Mouse (Mus musculus): ENCODE measurements around the gene Galnt14.

The Galnt14 gene

GRCm38 (mm10) chr17:73507804-73508535 is 202.3 kb downstream of the Galnt14 start:
- DNase-seq (ENCODE audit: low spot score in 2 of 2), result no peak

GRCm38 (mm10) chr17:73504111-73504510 is 206.1 kb downstream of the Galnt14 start:
- DNase-seq (ENCODE audit: low spot score in 2 of 2), result no peak

GRCm38 (mm10) chr17:73502613-73503012 is 207.6 kb downstream of the Galnt14 start:
- DNase-seq (ENCODE audit: low spot score in 2 of 2), result no peak

- DNase-seq (ENCODE audit: low spot score in 2 of 2), result no peak
Measured at GRCm38 (mm10) chr17:73489519-73489918, 220.7 kb downstream of the Galnt14 start.

GRCm38 (mm10) chr17:73487792-73488191 is 222.5 kb downstream of the Galnt14 start:
- DNase-seq (ENCODE audit: low spot score in 2 of 2), result no peak

GRCm38 (mm10) chr17:73487380-73487779 is 222.9 kb downstream of the Galnt14 start:
- no peak for DNase-seq (ENCODE audit: low spot score in 2 of 2)

- DNase-seq (ENCODE audit: low spot score in 2 of 2), result no peak
Measured at GRCm38 (mm10) chr17:73477096-73478076, 232.9 kb downstream of the Galnt14 start.

- DNase-seq (ENCODE audit: low spot score in 2 of 2), result no peak
Measured at GRCm38 (mm10) chr17:73474371-73474770, 235.9 kb downstream of the Galnt14 start.

GRCm38 (mm10) chr17:73473012-73473411 is 237.2 kb downstream of the Galnt14 start:
- DNase-seq (ENCODE audit: low spot score in 2 of 2), result no peak

- DNase-seq (ENCODE audit: low spot score in 2 of 2), result no peak
Measured at GRCm38 (mm10) chr17:73460874-73461273, 249.4 kb downstream of the Galnt14 start.

GRCm38 (mm10) chr17:73458741-73459140 is 251.5 kb downstream of the Galnt14 start:
- DNase-seq (ENCODE audit: low spot score in 2 of 2), result no peak

- DNase-seq (ENCODE audit: low spot score in 2 of 2), result no peak
Measured at GRCm38 (mm10) chr17:73456551-73456950, 253.7 kb downstream of the Galnt14 start.

GRCm38 (mm10) chr17:73453646-73454045 is 256.6 kb downstream of the Galnt14 start:
- no peak for DNase-seq (ENCODE audit: low spot score in 2 of 2)

- DNase-seq (ENCODE audit: low spot score in 2 of 2), result no peak
Measured at GRCm38 (mm10) chr17:73452151-73452760, 258.0 kb downstream of the Galnt14 start.

GRCm38 (mm10) chr17:73449104-73449503 is 261.1 kb downstream of the Galnt14 start:
- no peak for DNase-seq (ENCODE audit: low spot score in 2 of 2)
